Mouse (Mus musculus) stomach, postnatal 0 days (tissue): ENCODE results near the gene Brsk1. TPM values are rescaled to one million over a fixed set of nuclear protein-coding genes. Genes with fewer than 3 reads are reported as not detected.
A peak's percentile ranks its signal among the peaks of the same experiment; 100 is the strongest.

Source experiments
- ATAC-seq: fragments of 200-750 bp; cut with Nextera tagmentation; 2 replicates; pipeline ENCODE4 v1.8.0; 2017; ENCODE audit not compliant: low FRiP score, low TSS enrichment
- DNase-seq: peaks from one replicate; pipeline ENCODE4 v3.0.0-alpha.2; 2016; ENCODE audit warnings: low spot score
- H3K27ac ChIP-seq: fragments of 300-500 bp; sonication (generic); replicated peaks from 2 replicates; pipeline ENCODE4 v1.5.1; 2014; ENCODE audit warnings: mild to moderate bottlenecking, control low read depth
- H3K27me3 ChIP-seq: fragments of 300-500 bp; sonication (generic); 2 replicates; pipeline ENCODE4 v1.6.1; 2014; ENCODE audit warnings: low read length; ENCODE audit not compliant: control insufficient read depth, insufficient read depth
- H3K36me3 ChIP-seq: fragments of 300-500 bp; sonication (generic); 2 replicates; pipeline ENCODE4 v1.6.1; 2014; ENCODE audit warnings: low read length, mixed read lengths; ENCODE audit not compliant: control insufficient read depth, insufficient read depth
- H3K4me1 ChIP-seq: fragments of 300-500 bp; sonication (generic); replicated peaks from 2 replicates; pipeline ENCODE4 v1.6.1; 2014; ENCODE audit warnings: antibody characterized with exemption; ENCODE audit not compliant: control insufficient read depth, insufficient read depth
- H3K4me2 ChIP-seq: fragments of 300-500 bp; sonication (generic); replicated peaks from 2 replicates; pipeline ENCODE4 v1.6.1; 2014; ENCODE audit warnings: low read depth, mild to moderate bottlenecking, control low read depth, moderate library complexity
- H3K4me3 ChIP-seq: fragments of 300-500 bp; sonication (generic); 2 replicates; pipeline ENCODE4 v1.5.1; 2014; ENCODE audit warnings: low read depth, low read length, control low read depth
- H3K9ac ChIP-seq: fragments of 300-500 bp; sonication (generic); 2 replicates; pipeline ENCODE4 v1.6.1; 2014; ENCODE audit warnings: mild to moderate bottlenecking, low read length, control low read depth, mixed read lengths
- H3K9me3 ChIP-seq: fragments of 300-500 bp; sonication (generic); 2 replicates; pipeline ENCODE4 v1.6.1; 2016; ENCODE audit warnings: low read length; ENCODE audit not compliant: control insufficient read depth
- CTCF ChIP-seq: IDR thresholded peaks from 2 replicates; pipeline ENCODE4 v1.5.1; 2016; ENCODE audit warnings: antibody characterized with exemption, low read depth, mild to moderate bottlenecking, moderate library complexity
- EP300 ChIP-seq: optimal IDR thresholded peaks from 2 replicates; pipeline ENCODE3; 2016; ENCODE audit warnings: antibody characterized with exemption
- WGBS: fragments of 180-500 bp; shearing (Covaris S2); extraction: QIAGEN DNeasy Blood & Tissue Kit; methylation state at CpG from one replicate; pipeline ENCODE4 v1.1.7; 2014; 5-methylcytosine and 5-hydroxymethylcytosine counted together
- polyA plus RNA-seq: library from polyadenylated mRNA; unstranded; fragments of >200 nt; fragmentation: Nextera tagmentation; extraction: Ambion mirVana; gene quantifications from 2 replicates; pipeline ENCODE4 v1.2.1, GENCODE M21; 2015

Brsk1 gene
- polyA plus RNA-seq, 1 experiment from 2014 or later: 0.36 TPM

DNA sequence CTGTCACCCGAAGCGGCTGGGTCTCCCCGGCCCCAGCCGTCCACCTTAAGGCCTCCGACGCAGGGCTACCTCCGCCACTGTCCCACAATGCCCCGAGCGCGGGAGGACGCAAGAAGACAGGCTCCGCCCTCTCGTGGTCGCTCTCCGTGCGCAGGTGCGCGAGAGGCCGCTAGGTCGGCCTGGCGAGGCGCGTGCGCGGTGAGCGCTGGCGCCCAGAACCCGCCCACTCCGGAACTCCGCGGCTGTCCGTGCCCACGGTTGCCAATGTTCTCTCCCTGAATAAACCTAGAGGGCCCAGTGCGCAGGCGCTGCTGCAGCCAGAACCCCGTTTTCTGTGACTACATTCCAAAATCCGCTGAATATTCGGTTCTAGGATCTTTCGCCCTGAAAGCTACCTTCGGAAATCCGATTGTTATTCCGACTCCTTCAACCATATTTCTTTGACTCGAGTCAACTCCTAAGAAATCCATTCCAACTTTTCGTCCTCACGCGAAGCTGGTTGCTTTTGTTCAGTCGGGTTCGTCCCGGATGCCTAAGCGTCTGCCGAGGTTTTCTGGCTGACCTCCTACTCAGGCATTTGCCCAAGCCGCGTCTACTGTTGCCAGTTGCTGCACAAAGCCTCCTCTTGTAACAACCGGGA, 31.4 kb upstream of the Brsk1 start, which contains the start of gene Ppp6r1:
Gene Ppp6r1 (minus strand): TSS at position 108 of the 640 bp plus-strand sequence.
- no peaks in the 10 kb centered on the region for H3K9me3 ChIP-seq
- peak within 1 kb of the TSS; percentile 83 for H3K4me2 ChIP-seq
- TF ChIP-seq EP300 (no peak), CTCF (peak; percentile 72)
- no peaks in the 10 kb centered on the region for H3K27me3 ChIP-seq
- H3K4me1 ChIP-seq: 0 out of 2 replicates have a peak, but pooled peaks cover 5% of the 10 kb centered on the region
- no peaks in the 10 kb centered on the region; the same call in 1 of the 2 replicates for H3K36me3 ChIP-seq
- DNase-seq: peak; percentile 97
- peak within 1 kb of the TSS; percentile 96 for H3K9ac ChIP-seq
- H3K4me3 ChIP-seq: peak within 1 kb of the TSS; percentile 93
- under 1% methylated on average over 51 of the region's 54 CpGs for WGBS
- peak within 1 kb of the TSS; percentile 98 for H3K27ac ChIP-seq
- ATAC-seq: peak; percentile 97

DNA sequence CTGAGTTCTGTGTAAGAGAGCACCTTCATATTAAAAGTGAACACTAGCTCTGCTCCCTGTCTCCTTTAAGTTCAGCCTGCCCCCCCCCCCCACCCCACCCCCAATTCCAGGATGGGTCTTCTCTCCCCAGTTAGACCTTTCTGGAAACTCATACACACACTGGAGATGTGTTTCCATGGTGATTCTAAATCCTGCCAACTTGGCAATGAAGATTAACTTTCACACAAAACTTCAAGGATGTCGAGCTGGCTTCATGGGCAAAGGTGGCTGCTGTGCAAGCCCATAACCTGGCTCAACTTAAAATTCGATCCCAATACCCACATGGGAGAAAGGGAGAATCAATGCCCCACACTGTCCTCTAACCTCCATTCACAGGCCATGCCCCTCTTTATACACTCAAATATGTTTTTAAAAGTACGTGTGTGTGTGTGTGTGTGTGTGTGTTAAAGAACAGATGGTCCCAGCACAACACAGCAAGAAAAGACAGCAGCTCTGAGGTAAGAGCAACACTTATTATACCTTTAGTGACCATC, 30.4 kb upstream of the Brsk1 start:
- H3K27me3 ChIP-seq: no peaks in the 10 kb centered on the region
- TF ChIP-seq CTCF (no peak), EP300 (no peak)
- H3K9ac ChIP-seq: peak overlapping the region; percentile 96; the same call in 1 of the 2 replicates
- no peak for DNase-seq
- peaks cover 3% of the 10 kb centered on the region; the same call in 1 of the 2 replicates for H3K36me3 ChIP-seq
- peak overlapping the region; percentile 83 for H3K4me2 ChIP-seq
- ATAC-seq: no peak
- H3K4me3 ChIP-seq: peak overlapping the region; percentile 93; the same call in 1 of the 2 replicates
- WGBS: 50% methylated on average over 3 of the region's 3 CpGs
- H3K9me3 ChIP-seq: no peaks in the 10 kb centered on the region
- 0 out of 2 replicates have a peak, but pooled peaks cover 4% of the 10 kb centered on the region for H3K4me1 ChIP-seq
- H3K27ac ChIP-seq: peak overlapping the region; percentile 98; the same call in 1 of the 2 replicates

GRCm38 (mm10) chr7:4663179-4663578, 27.2 kb upstream of the Brsk1 start:
- no peaks in the 10 kb centered on the region for H3K4me1 ChIP-seq
- H3K4me3 ChIP-seq: no peak overlapping the region
- no peak overlapping the region for H3K9ac ChIP-seq
- WGBS: 69% methylated on average over 8 of the region's 8 CpGs
- H3K4me2 ChIP-seq: no peak overlapping the region
- no peak for TF ChIP-seq CTCF
- TF ChIP-seq EP300: no peak
- ATAC-seq (no peak), DNase-seq (no peak)
- H3K27ac ChIP-seq: no peak overlapping the region
- peaks cover 3% of the 10 kb centered on the region; the same call in 1 of the 2 replicates for H3K36me3 ChIP-seq
- H3K9me3 ChIP-seq: no peaks in the 10 kb centered on the region
- H3K27me3 ChIP-seq: no peaks in the 10 kb centered on the region

DNA sequence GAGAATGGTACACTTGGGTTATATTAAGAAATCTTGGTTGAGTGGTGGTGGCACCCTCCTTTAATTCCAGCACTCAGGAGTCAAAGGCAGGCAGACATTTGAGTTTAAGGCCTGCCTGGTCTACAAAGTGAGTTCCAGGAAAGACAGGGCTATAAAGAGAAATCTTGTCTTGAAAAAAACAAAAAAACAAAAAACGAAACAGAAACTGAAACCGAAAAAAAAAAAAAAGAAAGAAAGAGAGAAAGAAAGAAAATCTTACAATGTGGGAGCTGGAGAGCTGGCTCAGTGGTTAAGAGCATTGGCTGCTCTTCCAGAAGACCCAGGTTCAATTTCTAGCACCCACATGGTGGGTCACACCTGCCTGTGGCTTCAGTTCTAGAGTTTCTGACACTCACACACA, 26.7 kb upstream of the Brsk1 start:
- no peak for DNase-seq
- Histone ChIP-seq H3K4me1 (no peaks in the 10 kb centered on the region), H3K9ac (no peak overlapping the region), H3K9me3 (no peaks in the 10 kb centered on the region), H3K36me3 (peaks cover 3% of the 10 kb centered on the region), H3K27me3 (no peaks in the 10 kb centered on the region), H3K4me2 (no peak overlapping the region), H3K4me3 (no peak overlapping the region), H3K27ac (no peak overlapping the region)
- 88% methylated on average over 2 of the region's 2 CpGs for WGBS
- TF ChIP-seq EP300 (no peak), CTCF (no peak)
- no peak for ATAC-seq

DNA sequence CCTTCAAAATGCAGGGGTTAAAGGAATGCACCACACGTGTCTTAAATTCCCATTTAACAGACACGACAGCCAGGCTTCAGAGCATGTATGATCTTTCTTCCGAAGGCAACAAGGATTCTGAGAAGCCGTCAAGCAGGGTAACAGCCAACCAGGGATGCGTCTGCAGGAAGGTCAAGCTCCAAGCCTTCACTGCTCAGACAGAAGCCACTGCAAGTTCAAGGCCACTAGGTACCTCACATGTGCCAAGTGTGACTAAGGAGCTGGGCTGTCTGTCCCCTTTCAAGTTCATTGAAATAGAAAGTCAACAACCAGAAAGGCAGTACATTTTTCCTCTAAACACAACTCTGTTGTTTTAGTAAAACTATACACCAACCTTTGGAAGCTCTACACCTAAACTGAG, 23.5 kb upstream of the Brsk1 start:
- WGBS: 96% methylated on average over 5 of the region's 5 CpGs
- H3K4me1 ChIP-seq: no peaks in the 10 kb centered on the region
- TF ChIP-seq EP300: no peak
- TF ChIP-seq CTCF: no peak
- no peak overlapping the region for H3K9ac ChIP-seq
- DNase-seq (peak; percentile 9), ATAC-seq (no peak)
- no peak overlapping the region for H3K4me3 ChIP-seq
- H3K4me2 ChIP-seq: no peak overlapping the region
- no peaks in the 10 kb centered on the region for H3K27me3 ChIP-seq
- no peak overlapping the region for H3K27ac ChIP-seq
- no peaks in the 10 kb centered on the region for H3K9me3 ChIP-seq
- H3K36me3 ChIP-seq: peaks cover 8% of the 10 kb centered on the region

DNA sequence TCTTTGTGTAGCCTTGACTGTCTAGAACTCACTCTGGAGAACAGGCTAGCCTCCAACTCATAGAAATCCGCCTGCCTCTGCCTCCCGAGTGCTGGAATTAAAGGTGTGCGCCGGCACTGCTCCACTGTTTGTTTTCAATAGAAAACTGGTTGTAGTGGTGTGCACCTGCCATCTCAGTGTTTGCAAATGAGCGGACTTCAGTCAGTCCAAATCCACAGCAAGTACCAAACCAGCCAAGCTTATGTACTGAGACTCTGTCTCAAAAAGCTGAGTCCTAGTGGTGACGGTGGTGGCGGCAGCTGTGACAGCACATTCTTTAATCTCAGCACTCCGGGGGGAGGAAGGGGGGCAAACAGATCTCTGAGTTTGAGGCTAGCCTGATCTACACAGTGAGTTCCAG, 21.9 kb upstream of the Brsk1 start:
- ATAC-seq: no peak
- TF ChIP-seq EP300 (no peak), CTCF (no peak)
- Histone ChIP-seq H3K36me3 (peaks cover 10% of the 10 kb centered on the region), H3K27me3 (no peaks in the 10 kb centered on the region), H3K4me1 (no peaks in the 10 kb centered on the region), H3K9me3 (no peaks in the 10 kb centered on the region), H3K4me3 (no peak overlapping the region), H3K9ac (no peak overlapping the region), H3K27ac (no peak overlapping the region), H3K4me2 (no peak overlapping the region)
- DNase-seq: no peak
- WGBS: 93% methylated on average over 8 of the region's 8 CpGs
